Mouse (Mus musculus): ENCODE measurements around the gene Poldip3. TPM values are rescaled to one million over a fixed set of nuclear protein-coding genes. Genes with fewer than 3 reads are reported as not detected.

Poldip3 gene
- polyA plus RNA-seq, 1 experiment from 2014 or later = 174 TPM

DNA sequence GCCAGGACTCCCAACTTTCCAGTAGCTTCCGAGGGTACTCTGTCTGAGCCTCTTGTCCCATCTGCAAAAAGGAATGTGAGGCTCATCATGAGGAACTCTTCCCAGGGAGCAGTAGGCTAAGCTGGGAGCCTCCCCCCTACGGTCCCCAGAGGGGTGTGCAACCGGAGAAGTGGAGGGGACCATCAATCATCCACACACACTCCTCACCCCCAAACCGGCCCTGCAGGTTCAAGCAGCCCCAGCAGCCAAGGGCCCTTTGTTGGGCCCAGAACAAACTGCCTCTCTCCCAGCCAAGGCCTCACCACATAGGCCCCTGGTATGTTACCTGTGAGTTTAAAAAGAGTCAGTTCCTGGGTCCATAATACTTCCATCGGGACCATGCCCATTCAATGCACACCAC, 17.9 kb upstream of the Poldip3 start:
- ATAC-seq (ENCODE audit: low FRiP score, low TSS enrichment) (no peak), DNase-seq (no peak)
- H3K36me3 ChIP-seq (ENCODE audit: control insufficient read depth, insufficient read depth, low read length) = peaks cover 1% of the 10 kb centered on the region; the same call in 1 of the 2 replicates
- H3K4me1 ChIP-seq (ENCODE audit: control insufficient read depth, insufficient read depth, low read length) = peaks cover 14% of the 10 kb centered on the region
- no peak overlapping the region for H3K4me2 ChIP-seq (ENCODE audit: low read length)
- no peaks in the 10 kb centered on the region for H3K9me3 ChIP-seq (ENCODE audit: control insufficient read depth, low read length)
- no peaks in the 10 kb centered on the region for H3K27me3 ChIP-seq (ENCODE audit: control insufficient read depth, insufficient read depth, low read length)
- 86% methylated on average over 5 of the region's 5 CpGs for WGBS
- no peak overlapping the region for H3K27ac ChIP-seq (replicated peaks; ENCODE audit: low read depth, low read length)
- H3K9ac ChIP-seq (replicated peaks; ENCODE audit: low read length) = no peak overlapping the region
- no peak overlapping the region for H3K4me3 ChIP-seq (replicated peaks; ENCODE audit: low read depth, low read length)

DNA sequence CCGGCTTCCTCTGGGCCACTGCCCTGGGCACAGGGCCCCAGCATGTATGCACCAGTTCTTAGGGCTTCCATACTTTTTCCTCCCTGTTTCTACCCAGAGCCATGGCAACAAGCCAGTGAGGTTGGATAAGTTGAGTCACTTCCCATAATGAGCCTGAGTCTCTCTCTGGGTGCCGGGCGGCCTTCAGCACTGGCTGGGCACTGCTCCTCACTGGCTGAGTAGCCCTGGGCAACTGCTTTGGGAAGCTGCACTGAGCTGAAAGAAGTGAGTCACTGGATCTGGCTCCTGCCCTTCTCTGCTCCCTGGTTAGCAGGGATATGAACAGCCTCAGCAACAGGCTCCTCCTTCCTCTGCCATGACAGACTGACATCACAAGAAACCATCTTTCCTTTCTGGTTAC, 17.5 kb upstream of the Poldip3 start:
- Histone ChIP-seq H3K4me3 (replicated peaks; ENCODE audit: low read depth, low read length) (no peak overlapping the region), H3K9me3 (ENCODE audit: control insufficient read depth, low read length) (no peaks in the 10 kb centered on the region), H3K4me2 (ENCODE audit: low read length) (no peak overlapping the region), H3K27ac (replicated peaks; ENCODE audit: low read depth, low read length) (no peak overlapping the region), H3K9ac (replicated peaks; ENCODE audit: low read length) (no peak overlapping the region), H3K36me3 (ENCODE audit: control insufficient read depth, insufficient read depth, low read length) (peaks cover 6% of the 10 kb centered on the region; the same call in 1 of the 2 replicates), H3K4me1 (ENCODE audit: control insufficient read depth, insufficient read depth, low read length) (peaks cover 14% of the 10 kb centered on the region), H3K27me3 (ENCODE audit: control insufficient read depth, insufficient read depth, low read length) (no peaks in the 10 kb centered on the region)
- no peak for ATAC-seq (ENCODE audit: low FRiP score, low TSS enrichment)
- 83% methylated on average over 3 of the region's 3 CpGs for WGBS
- DNase-seq = no peak

DNA sequence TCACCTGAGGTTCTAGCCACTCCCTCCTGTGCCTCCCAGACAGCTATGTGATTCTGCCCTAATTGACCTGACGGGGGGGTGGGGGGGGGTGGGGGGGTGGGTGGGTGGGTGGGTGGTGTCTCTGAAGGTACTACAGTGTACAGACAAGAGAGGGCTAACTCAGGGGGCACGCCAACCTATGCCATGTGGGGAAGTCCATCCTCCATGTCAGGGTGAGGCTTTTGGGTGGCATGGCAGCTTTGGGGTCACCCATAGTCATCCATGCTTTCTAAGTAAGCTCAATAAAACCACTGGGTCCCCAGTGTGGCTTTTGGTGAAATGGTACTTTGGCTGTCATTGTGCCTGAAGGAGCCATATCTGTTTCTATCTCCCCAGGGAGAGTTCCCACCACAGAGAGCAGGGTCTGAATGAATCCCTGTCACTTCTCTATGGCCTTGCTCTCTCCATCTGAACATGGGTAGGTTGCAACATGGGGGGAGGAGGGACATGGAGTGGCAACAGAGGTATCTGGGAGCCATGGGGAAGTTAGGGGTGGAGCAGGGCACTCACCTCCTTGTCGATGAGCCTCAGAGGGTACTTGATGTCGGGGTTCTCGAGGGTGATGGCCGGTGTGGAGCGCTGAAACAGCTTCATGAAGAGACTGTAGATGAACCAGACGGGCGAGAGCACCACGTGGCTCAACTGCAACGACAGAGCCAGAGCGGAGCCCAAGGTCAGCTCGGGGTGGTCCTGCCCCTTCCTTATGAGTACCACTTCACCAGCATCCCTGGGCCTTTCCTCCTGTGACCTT, 16.5 kb upstream of the Poldip3 start:
- Histone ChIP-seq H3K36me3 (ENCODE audit: control insufficient read depth, insufficient read depth, low read length) (peaks cover 11% of the 10 kb centered on the region; the same call in 1 of the 2 replicates), H3K27ac (replicated peaks; ENCODE audit: low read depth, low read length) (no peak overlapping the region), H3K4me2 (ENCODE audit: low read length) (no peak overlapping the region), H3K9me3 (ENCODE audit: control insufficient read depth, low read length) (no peaks in the 10 kb centered on the region), H3K4me3 (replicated peaks; ENCODE audit: low read depth, low read length) (no peak overlapping the region), H3K27me3 (ENCODE audit: control insufficient read depth, insufficient read depth, low read length) (no peaks in the 10 kb centered on the region), H3K9ac (replicated peaks; ENCODE audit: low read length) (no peak overlapping the region), H3K4me1 (ENCODE audit: control insufficient read depth, insufficient read depth, low read length) (peaks cover 4% of the 10 kb centered on the region; the same call in 1 of the 2 replicates)
- WGBS = 92% methylated on average over 13 of the region's 13 CpGs
- DNase-seq = no peak
- no peak for ATAC-seq (ENCODE audit: low FRiP score, low TSS enrichment)

DNA sequence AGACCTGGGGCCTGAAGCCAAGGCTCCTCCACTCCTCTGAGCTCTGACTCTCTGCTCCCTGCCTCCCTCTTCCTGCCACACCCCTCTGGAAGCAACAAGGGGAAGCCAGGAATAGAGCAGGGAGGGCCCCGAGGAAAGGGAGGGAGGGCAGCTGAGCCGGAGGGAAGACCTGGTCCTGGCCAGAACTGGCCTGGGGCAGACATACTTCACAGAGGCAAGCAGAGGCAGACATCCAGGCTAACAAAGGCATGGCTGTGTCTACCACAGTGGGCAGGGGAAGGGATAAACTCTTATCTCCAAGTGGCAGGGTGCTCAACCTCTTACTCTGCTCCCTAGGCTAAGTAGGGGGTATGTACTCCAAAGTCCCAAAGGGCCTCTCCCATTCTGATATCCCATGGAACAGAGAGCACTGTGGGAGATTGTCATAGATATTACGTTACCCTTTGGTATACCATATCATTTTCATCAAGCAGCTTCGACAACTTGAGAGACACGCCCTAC, 15.8 kb upstream of the Poldip3 start:
- Histone ChIP-seq H3K9me3 (ENCODE audit: control insufficient read depth, low read length) (no peaks in the 10 kb centered on the region), H3K4me2 (ENCODE audit: low read length) (no peak overlapping the region), H3K4me1 (ENCODE audit: control insufficient read depth, insufficient read depth, low read length) (no peaks in the 10 kb centered on the region), H3K4me3 (replicated peaks; ENCODE audit: low read depth, low read length) (no peak overlapping the region), H3K36me3 (ENCODE audit: control insufficient read depth, insufficient read depth, low read length) (peaks cover 18% of the 10 kb centered on the region), H3K27me3 (ENCODE audit: control insufficient read depth, insufficient read depth, low read length) (no peaks in the 10 kb centered on the region), H3K9ac (replicated peaks; ENCODE audit: low read length) (no peak overlapping the region), H3K27ac (replicated peaks; ENCODE audit: low read depth, low read length) (no peak overlapping the region)
- DNase-seq (no peak), ATAC-seq (ENCODE audit: low FRiP score, low TSS enrichment) (no peak)
- 80% methylated on average over 5 of the region's 5 CpGs for WGBS

DNA sequence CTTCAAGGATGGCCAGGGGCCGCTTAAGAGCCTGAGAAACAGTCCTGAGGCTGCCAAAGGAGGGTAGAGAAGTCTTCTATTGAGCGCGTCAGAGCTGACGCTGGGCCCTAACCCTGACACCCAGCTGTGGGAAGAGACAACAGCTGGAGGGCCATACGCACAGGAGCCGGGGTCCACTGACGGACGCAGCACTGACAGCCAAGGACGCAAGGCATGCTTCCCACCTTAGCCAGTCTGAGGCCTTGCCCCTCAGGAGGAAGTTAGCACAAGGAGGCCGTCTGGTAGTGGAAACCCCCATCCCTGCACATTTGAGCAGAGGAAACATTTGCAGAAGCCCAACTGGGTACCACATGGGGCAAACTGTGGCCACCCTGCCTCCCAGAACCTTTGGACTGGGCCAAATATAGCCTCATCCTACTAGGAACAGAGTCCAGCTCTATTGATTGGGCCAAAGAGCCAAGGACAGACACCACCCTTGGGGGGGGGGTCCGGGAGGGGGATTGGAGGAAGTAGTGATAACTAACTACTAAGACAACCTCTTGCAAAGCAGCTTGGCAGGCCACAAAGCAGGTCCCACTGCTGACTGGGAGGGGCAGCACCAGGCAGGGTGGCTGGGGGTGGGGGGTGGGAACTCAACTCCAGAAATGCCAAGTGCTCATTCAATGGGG, 13.8 kb upstream of the Poldip3 start:
- DNase-seq = no peak
- 93% methylated on average over 11 of the region's 11 CpGs for WGBS
- no peak for ATAC-seq (ENCODE audit: low FRiP score, low TSS enrichment)
- peaks cover 38% of the 10 kb centered on the region for H3K36me3 ChIP-seq (ENCODE audit: control insufficient read depth, insufficient read depth, low read length)
- H3K9ac ChIP-seq (replicated peaks; ENCODE audit: low read length) = no peak overlapping the region
- no peaks in the 10 kb centered on the region for H3K27me3 ChIP-seq (ENCODE audit: control insufficient read depth, insufficient read depth, low read length)
- no peaks in the 10 kb centered on the region for H3K9me3 ChIP-seq (ENCODE audit: control insufficient read depth, low read length)
- H3K4me1 ChIP-seq (ENCODE audit: control insufficient read depth, insufficient read depth, low read length) = no peaks in the 10 kb centered on the region
- no peak overlapping the region for H3K4me2 ChIP-seq (ENCODE audit: low read length)
- H3K4me3 ChIP-seq (replicated peaks; ENCODE audit: low read depth, low read length) = no peak overlapping the region
- no peak overlapping the region for H3K27ac ChIP-seq (replicated peaks; ENCODE audit: low read depth, low read length)

DNA sequence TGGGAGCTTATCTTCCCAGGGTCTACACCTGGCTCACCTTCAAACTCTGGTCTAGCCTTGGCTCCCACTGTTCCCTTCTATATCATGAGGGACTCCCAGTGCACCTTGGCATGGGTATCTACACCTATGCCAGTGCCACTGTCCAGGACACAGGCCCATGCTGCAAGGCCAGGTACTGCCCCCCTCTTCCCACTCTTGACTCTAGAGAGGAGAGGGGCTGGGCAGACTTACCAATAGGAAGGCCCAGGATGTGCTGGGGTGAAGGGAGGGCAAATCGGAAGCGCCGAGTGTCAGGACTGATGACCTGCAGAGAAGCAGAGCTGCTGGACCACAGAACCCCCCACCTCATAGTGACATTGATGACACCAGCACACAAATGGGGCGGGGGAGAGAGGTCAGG, 12.8 kb upstream of the Poldip3 start:
- Histone ChIP-seq H3K27ac (replicated peaks; ENCODE audit: low read depth, low read length) (no peak overlapping the region), H3K4me2 (ENCODE audit: low read length) (no peak overlapping the region), H3K9me3 (ENCODE audit: control insufficient read depth, low read length) (no peaks in the 10 kb centered on the region), H3K4me3 (replicated peaks; ENCODE audit: low read depth, low read length) (no peak overlapping the region), H3K27me3 (ENCODE audit: control insufficient read depth, insufficient read depth, low read length) (no peaks in the 10 kb centered on the region), H3K36me3 (ENCODE audit: control insufficient read depth, insufficient read depth, low read length) (peaks cover 47% of the 10 kb centered on the region), H3K9ac (replicated peaks; ENCODE audit: low read length) (no peak overlapping the region), H3K4me1 (ENCODE audit: control insufficient read depth, insufficient read depth, low read length) (no peaks in the 10 kb centered on the region)
- DNase-seq (no peak), ATAC-seq (ENCODE audit: low FRiP score, low TSS enrichment) (no peak)
- 94% methylated on average over 4 of the region's 4 CpGs for WGBS

DNA sequence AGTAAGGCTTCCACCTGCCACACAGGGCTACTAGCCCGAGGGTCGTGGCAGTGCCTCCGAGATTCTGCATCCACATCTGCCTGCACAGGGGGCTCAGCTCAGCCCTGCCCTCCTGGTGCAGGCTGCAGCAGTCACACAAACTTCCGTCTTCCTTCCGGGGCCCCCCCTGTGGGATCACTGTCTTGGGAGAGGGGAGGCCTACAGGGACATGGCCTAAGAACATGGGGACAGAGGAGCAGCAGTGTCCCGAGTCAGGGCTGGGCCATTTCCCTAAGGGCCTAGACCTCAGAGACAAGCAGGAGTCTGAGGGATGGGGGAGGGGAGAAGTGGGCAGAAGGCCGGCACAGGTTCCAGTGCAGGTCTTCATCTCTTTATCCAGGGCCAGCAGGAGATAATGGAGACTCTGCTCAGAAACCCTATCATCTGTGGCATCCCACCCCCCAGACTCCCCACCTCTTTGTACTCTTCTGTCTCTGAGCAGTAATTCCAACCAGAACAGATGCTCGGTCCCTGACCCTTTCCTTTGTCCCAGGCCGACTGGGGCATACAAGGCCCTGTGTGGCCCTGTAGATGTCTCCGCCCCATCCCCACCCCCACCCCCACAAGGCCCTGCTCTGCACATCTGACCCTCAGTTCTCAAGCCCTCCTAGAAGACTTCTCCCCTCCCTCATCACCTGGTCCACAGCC, 12.0 kb upstream of the Poldip3 start:
- H3K9ac ChIP-seq (replicated peaks; ENCODE audit: low read length) = no peak overlapping the region
- H3K27ac ChIP-seq (replicated peaks; ENCODE audit: low read depth, low read length) = no peak overlapping the region
- peaks cover 52% of the 10 kb centered on the region for H3K36me3 ChIP-seq (ENCODE audit: control insufficient read depth, insufficient read depth, low read length)
- ATAC-seq (ENCODE audit: low FRiP score, low TSS enrichment) (no peak), DNase-seq (no peak)
- H3K4me2 ChIP-seq (ENCODE audit: low read length) = no peak overlapping the region
- no peak overlapping the region for H3K4me3 ChIP-seq (replicated peaks; ENCODE audit: low read depth, low read length)
- H3K4me1 ChIP-seq (ENCODE audit: control insufficient read depth, insufficient read depth, low read length) = no peaks in the 10 kb centered on the region
- 25% methylated on average over 10 of the region's 10 CpGs for WGBS
- H3K27me3 ChIP-seq (ENCODE audit: control insufficient read depth, insufficient read depth, low read length) = no peaks in the 10 kb centered on the region
- no peaks in the 10 kb centered on the region for H3K9me3 ChIP-seq (ENCODE audit: control insufficient read depth, low read length)

DNA sequence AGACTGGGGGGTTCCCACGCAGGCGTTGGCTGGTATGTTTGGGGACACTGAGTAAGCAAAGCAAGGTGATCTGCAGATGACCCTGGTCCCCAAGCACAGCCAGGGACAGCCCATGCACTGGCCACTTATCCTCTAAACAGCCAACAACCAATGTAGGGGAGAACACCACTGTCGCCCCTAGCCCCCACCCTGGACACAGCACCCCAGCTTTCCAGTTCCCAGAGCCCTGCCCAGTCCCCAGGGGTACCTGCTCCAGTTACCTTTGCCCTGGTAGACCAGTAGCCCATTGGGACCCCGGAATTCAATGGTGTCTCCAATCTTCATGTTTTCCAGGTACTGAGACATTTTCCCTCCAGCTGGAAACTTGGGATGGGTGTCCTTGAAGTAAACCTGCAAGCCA, 11.4 kb upstream of the Poldip3 start:
- H3K36me3 ChIP-seq (ENCODE audit: control insufficient read depth, insufficient read depth, low read length) = peaks cover 55% of the 10 kb centered on the region
- no peak overlapping the region for H3K4me2 ChIP-seq (ENCODE audit: low read length)
- no peaks in the 10 kb centered on the region for H3K9me3 ChIP-seq (ENCODE audit: control insufficient read depth, low read length)
- no peaks in the 10 kb centered on the region for H3K27me3 ChIP-seq (ENCODE audit: control insufficient read depth, insufficient read depth, low read length)
- no peak overlapping the region for H3K27ac ChIP-seq (replicated peaks; ENCODE audit: low read depth, low read length)
- no peak overlapping the region for H3K9ac ChIP-seq (replicated peaks; ENCODE audit: low read length)
- 93% methylated on average over 4 of the region's 4 CpGs for WGBS
- no peak for ATAC-seq (ENCODE audit: low FRiP score, low TSS enrichment)
- no peaks in the 10 kb centered on the region for H3K4me1 ChIP-seq (ENCODE audit: control insufficient read depth, insufficient read depth, low read length)
- no peak for DNase-seq
- no peak overlapping the region for H3K4me3 ChIP-seq (replicated peaks; ENCODE audit: low read depth, low read length)
